Mouse (Mus musculus) liver, postnatal 0 days (tissue): ENCODE results near the gene Slc24a4.

Source experiments
- CTCF ChIP-seq: sonication (generic); IDR thresholded peaks from 2 replicates; pipeline ENCODE4 v1.5.1; 2016; ENCODE audit warnings: antibody characterized with exemption, low read depth
- EP300 ChIP-seq: IDR thresholded peaks from 2 replicates; pipeline ENCODE4 v1.6.1; 2016; ENCODE audit warnings: antibody characterized with exemption, low read depth, mild to moderate bottlenecking

- no peak for TF ChIP-seq CTCF
- TF ChIP-seq EP300, result no peak
Measured at GRCm38 (mm10) chr12:102262809-102263208, 134.3 kb downstream of the Slc24a4 start.
